Comparison of ENCODE assay signal across 8 mouse cellular contexts in the genomic region with DNA sequence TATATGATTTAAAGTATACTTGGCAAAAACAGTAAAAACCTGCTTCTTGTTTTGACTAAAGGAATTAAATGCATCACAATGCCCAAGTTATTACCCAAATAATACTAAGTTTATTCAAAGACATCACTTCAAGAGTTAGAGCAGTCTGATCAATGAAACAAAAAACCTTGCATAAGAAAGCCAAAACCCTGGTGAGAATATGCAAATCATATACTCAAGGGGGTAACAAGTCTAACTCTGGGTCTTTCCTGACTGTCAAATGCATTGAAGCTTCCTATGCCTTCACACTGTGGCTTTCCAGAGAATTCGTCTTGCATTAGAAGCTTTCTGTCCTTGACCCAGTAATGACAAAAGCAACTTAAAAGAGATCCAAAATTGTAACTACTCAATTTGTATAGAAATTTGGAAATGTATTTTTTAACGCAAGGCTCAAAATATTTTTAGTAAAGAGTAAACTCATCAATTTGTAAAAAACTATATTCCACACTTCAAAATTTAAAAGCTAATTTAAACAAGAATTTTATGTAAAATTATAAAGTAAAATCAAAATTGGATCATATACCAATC. TPM values are rescaled to one million over a fixed set of nuclear protein-coding genes. Genes with fewer than 3 reads are reported as not detected.
DNase-seq lines count a peak whose midpoint lies in the region; ATAC-seq and TF ChIP-seq lines count a peak whose summit lies in the region.

No protein-coding gene starts in this region.

- 23% methylated on average over 2 of the region's 2 CpGs for WGBS in kidney, embryonic 15.5 days
- 24% methylated on average over 2 of the region's 2 CpGs for WGBS in hindbrain, embryonic 15.5 days
- 15% methylated on average over 2 of the region's 2 CpGs for WGBS in midbrain, postnatal 0 days

- peak overlapping the region; percentile 49 for H3K4me3 ChIP-seq in kidney, embryonic 15.5 days (replicated peaks)
- H3K4me3 ChIP-seq in hindbrain, embryonic 15.5 days = peak overlapping the region; percentile 51
- H3K4me3 ChIP-seq in midbrain, postnatal 0 days (ENCODE audit: low read depth, low read length) = peak overlapping the region; percentile 41

- H3K9ac ChIP-seq in kidney, embryonic 15.5 days = peak overlapping the region; percentile 40
- peak overlapping the region; percentile 43 for H3K9ac ChIP-seq in hindbrain, embryonic 15.5 days
- H3K9ac ChIP-seq in midbrain, postnatal 0 days (replicated peaks; ENCODE audit: low read length, poor library complexity, severe bottlenecking) = peak overlapping the region; percentile 55

- peaks cover 16% of the 10 kb centered on the region for H3K36me3 ChIP-seq in kidney, embryonic 15.5 days
- no peaks in the 10 kb centered on the region for H3K36me3 ChIP-seq in hindbrain, embryonic 15.5 days
- H3K36me3 ChIP-seq in midbrain, postnatal 0 days (ENCODE audit: insufficient read depth, low read length) = no peaks in the 10 kb centered on the region

- peak overlapping the region; percentile 57 for H3K4me2 ChIP-seq in kidney, embryonic 15.5 days
- H3K4me2 ChIP-seq in hindbrain, embryonic 15.5 days = peak overlapping the region; percentile 74
- peak overlapping the region; percentile 61 for H3K4me2 ChIP-seq in midbrain, postnatal 0 days (ENCODE audit: low read depth, low read length, poor library complexity, severe bottlenecking)

- no peak for ATAC-seq in kidney, embryonic 15.5 days (replicated peaks; ENCODE audit: low FRiP score)
- ATAC-seq in hindbrain, embryonic 15.5 days (ENCODE audit: low FRiP score, low read depth) = no peak
- ATAC-seq in midbrain, postnatal 0 days (ENCODE audit: low FRiP score) = no peak

- no peaks in the 10 kb centered on the region for H3K9me3 ChIP-seq in kidney, embryonic 15.5 days (replicated peaks)
- no peaks in the 10 kb centered on the region for H3K9me3 ChIP-seq in hindbrain, embryonic 15.5 days
- no peaks in the 10 kb centered on the region for H3K9me3 ChIP-seq in midbrain, postnatal 0 days (ENCODE audit: low read length)

- no peak for DNase-seq in kidney, postnatal 36 days
- peak; percentile 57 for DNase-seq in adipocyte (ENCODE audit: low spot score)
- DNase-seq in midbrain, postnatal 0 days (ENCODE audit: low spot score) = peak; percentile 69
- no peak for DNase-seq in gastrocnemius, postnatal 36 days
- no peak for DNase-seq in cerebellum, postnatal 36 days
- no peak for DNase-seq in urinary bladder, postnatal 36 days (ENCODE audit: low spot score in 2 of 2)

- H3K4me1 ChIP-seq in kidney, embryonic 15.5 days = peaks cover 24% of the 10 kb centered on the region
- H3K4me1 ChIP-seq in hindbrain, embryonic 15.5 days (replicated peaks) = peaks cover 27% of the 10 kb centered on the region
- H3K4me1 ChIP-seq in midbrain, postnatal 0 days (ENCODE audit: insufficient read depth, low read length) = 0 out of 2 replicates have a peak, but pooled peaks cover 3% of the 10 kb centered on the region

- TF ChIP-seq CTCF in midbrain, postnatal 0 days (IDR thresholded peaks at IDR 0.05) = no peak

- intact Hi-C loops in gastrocnemius, postnatal 36 days (cut with DNase I) = no loop called here

- H3K27ac ChIP-seq in kidney, embryonic 15.5 days = peak overlapping the region; percentile 45
- peak overlapping the region; percentile 67 for H3K27ac ChIP-seq in hindbrain, embryonic 15.5 days (replicated peaks)
- peak overlapping the region; percentile 65 for H3K27ac ChIP-seq in midbrain, postnatal 0 days (ENCODE audit: low read depth, low read length)

- H3K27me3 ChIP-seq in kidney, embryonic 15.5 days = no peaks in the 10 kb centered on the region
- no peaks in the 10 kb centered on the region for H3K27me3 ChIP-seq in hindbrain, embryonic 15.5 days
- H3K27me3 ChIP-seq in midbrain, postnatal 0 days (ENCODE audit: insufficient read depth, low read length) = no peaks in the 10 kb centered on the region

RNA-seq across cellular contexts. Expression of a gene that starts 2.4 kb away (rescaled TPM):
- polyA plus RNA-seq in kidney, embryonic 15.5 days (2015; fragmentation: Nextera tagmentation; extraction: Ambion mirVana) = 56.6 and 61.7 TPM in 2 replicates
- 34.9 and 37.2 TPM in 2 replicates for polyA plus RNA-seq in hindbrain, embryonic 15.5 days (2015; fragmentation: Nextera tagmentation; extraction: Ambion mirVana)
- 34.0 and 34.4 TPM in 2 replicates for total RNA-seq in midbrain, postnatal 0 days (2014; rRNA removed)
- polyA plus RNA-seq in midbrain, postnatal 0 days (2015; fragmentation: Nextera tagmentation; extraction: Ambion mirVana) = 33.2 and 43.8 TPM in 2 replicates
- total RNA-seq in gastrocnemius, postnatal 36 days (2021) = 10 to 100 TPM; 22.4 to 39.9 TPM

Comparison
In these comparisons a context has a peak if more than half of its experiments do, and no peak if none do; other contexts are left out.
1. DNase-seq: peak in adipocyte (single experiment) and midbrain, postnatal 0 days (single experiment); none in kidney, postnatal 36 days (0 of 2), gastrocnemius, postnatal 36 days (0 of 2), cerebellum, postnatal 36 days (0 of 2) and urinary bladder, postnatal 36 days (0 of 2).
2. Peak in every context shown above with its lines, with median percentiles within 50 percentile points of each other: H3K27ac ChIP-seq, H3K4me2 ChIP-seq, H3K4me3 ChIP-seq and H3K9ac ChIP-seq.